Mouse (Mus musculus) adrenal gland, postnatal 4 days (tissue): ENCODE measurements around the gene Alx3. TPM values are rescaled to one million over a fixed set of nuclear protein-coding genes. Genes with fewer than 3 reads are reported as not detected.
A peak's percentile ranks its signal among the peaks of the same experiment; 100 is the strongest.
"Not testable (repeated sequence)": the region's sequence is repeated elsewhere in the genome, so short reads cannot be mapped to it uniquely, and the experiment has no call there.

Source experiments
- DNase-seq, 2 experiments: peaks; one replicate each; pipeline ENCODE4 v3.0.0; 2021 to 2022; ENCODE audit warnings: low spot score in 2 of 2, mixed read lengths in 2 of 2
- total RNA-seq, 2 experiments: library from RNA; stranded (reverse); gene quantifications; 2 replicates each; pipeline ENCODE4 v1.2.3; 2021

Gene Alx3
- total RNA-seq, 2 experiments from 2014 or later, result not detected

DNA sequence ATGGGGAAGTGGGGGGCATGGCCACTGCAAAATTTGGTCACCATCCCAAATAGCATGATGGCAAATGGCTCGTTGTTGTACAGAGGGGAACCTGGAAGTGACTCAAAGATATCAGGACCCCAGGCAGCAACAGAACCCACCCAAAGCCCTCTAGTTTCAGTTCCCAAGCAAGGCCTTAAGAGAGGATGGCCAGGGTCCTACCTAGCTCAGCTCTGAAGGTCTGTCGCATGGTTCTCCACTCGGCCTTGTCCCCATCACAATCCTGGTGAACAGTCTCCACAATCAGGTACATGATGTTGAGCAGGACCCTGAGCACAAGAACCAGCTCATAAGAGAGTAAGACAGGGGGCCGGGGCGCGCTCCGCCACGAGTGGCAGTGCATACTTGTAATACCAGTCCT lies 29.6 kb downstream of the Alx3 start:
- DNase-seq, result no peak

DNA sequence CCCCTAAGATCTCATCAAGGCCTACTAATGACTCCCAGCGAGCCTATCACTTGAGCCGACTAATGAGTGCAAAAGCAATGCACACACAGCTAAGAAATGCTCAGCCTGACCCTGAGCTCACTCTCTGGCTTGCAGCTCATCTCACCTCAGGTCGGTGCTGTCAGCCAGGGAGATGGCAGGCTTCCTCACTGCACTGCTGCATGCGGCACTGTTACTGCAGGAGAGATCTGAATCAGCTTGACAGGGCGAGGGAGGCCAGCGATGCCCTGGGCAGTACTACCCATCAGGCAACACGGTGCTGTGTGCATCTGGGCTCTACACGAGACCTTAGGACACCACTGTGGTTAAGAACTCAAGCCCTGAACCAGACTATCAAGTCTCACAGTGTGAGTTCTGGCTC lies 30.7 kb downstream of the Alx3 start:
- DNase-seq, result no peak

DNA sequence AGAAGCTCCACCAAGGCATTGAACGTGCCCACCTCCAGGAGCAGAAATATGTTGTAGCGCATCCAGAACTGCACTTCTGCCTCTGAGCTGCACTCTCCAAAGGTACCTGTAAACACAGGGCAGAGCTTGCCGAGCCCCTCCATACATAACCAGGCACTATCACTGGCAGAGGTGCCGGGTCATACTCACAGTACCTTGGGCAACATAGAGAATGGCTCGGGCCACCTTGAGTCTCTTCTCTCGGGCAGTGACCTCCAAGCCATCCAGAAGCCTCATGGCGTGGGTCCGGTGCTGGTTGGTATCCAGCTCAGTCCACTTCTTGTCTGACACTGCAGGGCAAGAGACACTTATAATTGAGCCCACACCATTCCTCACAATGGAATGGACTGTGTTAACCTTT lies 31.9 kb downstream of the Alx3 start:
- DNase-seq, result no peak

DNA sequence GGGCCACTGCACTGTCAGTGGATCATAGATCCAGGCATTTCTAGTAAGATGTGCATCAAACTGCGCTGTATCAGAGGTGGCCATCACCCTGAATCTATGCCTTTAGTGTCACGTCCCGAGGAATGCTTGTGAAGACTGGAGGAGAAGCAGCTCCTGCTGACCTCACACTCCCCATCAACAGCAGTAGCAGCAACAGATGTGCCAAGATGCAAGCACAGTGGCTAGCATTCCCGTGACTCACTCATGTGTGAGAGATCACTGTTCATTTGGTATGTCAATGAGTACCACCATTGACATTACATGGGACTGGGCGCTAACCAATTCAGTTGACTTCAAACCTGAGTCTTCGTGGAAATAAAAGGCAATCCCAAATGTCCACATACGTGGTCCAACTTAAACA lies 32.8 kb downstream of the Alx3 start:
- DNase-seq, result no peak

DNA sequence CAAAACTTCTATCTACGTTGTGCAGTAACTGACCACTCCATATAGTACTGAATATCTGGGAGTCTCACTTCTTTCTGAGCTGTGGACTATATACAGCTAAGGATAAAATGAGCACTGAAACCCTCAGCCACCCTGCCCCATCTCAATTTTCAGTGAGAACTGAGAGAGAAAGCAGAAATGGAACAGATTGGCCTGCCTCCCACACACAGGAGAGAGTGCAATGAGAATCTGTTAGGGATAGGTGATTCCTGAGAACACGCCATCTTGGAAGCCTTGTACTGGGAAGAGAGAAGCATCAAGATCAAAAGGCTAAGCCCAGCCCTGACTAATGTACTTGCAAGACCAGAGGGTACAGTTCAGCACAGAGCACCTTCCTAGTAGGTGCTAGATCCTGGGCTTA lies 33.7 kb downstream of the Alx3 start:
- DNase-seq, result no peak

DNA sequence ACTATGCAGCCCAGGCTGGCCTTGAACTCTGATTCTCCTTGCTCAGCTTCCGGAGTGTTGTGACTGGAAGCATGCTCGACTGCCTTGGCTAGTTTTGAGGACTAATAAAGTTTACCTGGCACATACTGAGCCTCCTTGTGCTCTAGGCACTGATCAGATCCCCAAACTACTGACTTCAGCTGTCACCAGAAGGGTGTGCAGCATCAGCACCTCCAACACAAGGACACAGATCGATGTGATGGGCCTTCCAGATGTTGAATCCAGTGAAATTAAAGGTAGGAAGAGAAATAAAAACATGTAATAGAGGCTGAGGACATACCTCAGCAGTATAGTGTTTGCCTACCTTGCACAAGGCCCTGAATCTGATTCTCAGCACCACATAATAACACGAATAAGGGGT lies 34.6 kb downstream of the Alx3 start:
- no peak for DNase-seq

DNA sequence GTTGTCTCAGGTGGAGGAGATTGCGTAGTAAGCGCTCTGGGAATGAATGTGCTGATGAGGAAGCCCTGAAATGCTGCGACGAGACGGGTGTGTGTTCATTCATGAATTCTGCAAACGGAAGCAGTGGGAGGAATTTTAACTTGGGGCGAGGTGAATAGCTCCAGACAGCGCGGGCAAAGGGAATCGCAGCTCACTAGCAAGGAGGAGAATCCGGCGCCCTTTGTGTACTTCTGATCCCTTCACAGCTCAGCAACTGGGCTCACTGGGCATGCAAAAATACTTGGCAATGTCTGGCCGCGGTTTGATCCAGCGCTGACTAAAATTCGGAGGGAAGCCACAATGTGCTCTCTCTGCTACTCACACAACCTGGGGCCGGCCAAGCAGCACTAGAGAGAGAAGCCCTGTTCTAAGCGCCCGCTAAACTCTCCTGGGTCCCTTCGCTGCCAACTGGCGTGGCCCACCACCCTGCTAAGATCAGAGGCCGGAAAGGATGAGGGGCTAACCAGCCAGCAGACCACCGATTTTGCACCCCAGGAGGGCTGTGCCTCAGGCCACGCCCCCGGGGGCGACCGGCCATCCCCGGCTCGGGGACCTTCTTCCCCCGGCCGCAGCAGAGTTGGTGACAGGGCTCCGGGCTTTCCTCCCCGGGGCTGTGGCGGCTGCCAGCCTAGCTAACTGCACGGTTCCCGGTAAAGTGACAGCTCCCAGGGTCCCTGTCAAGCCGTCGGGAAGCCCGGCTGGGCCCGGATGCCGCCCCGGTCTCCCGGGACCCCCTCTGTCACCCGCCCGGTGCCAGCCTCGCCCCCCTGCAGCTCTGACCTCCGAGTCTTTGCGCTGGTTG lies 36.1 kb downstream of the Alx3 start, which contains the start of gene Gm10961:
Gene Gm10961 (plus strand): TSS at position 641 of the 841 bp plus-strand sequence.
- DNase-seq, result peak in 1 of 2 experiments; percentile 27

DNA sequence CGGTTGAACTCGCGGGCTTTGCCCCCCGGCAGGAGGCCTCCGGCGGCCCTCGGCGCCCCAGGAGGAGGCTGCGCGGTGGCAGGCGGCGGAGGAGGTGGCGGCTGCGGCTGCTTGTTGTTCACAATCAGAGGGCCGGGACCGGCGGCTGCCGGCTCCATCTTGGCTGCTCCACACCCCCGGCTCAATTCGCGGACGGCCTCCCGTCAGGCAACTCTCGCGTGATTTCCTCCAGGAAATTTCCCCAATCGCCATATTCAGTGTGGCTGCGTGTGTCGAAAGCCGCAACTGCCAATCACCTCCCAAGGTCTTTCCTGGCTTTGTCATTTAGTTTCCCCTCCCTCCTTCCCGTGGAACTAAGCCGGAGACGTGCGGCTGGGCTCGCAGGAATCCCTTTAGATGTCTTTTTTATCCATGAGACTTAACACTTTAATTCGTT lies 36.7 kb downstream of the Alx3 start, which contains the start of gene Strip1:
Gene Strip1 (minus strand): TSS at position 172 of the 436 bp plus-strand sequence.
- peak; percentile 80 to 85 for DNase-seq

DNA sequence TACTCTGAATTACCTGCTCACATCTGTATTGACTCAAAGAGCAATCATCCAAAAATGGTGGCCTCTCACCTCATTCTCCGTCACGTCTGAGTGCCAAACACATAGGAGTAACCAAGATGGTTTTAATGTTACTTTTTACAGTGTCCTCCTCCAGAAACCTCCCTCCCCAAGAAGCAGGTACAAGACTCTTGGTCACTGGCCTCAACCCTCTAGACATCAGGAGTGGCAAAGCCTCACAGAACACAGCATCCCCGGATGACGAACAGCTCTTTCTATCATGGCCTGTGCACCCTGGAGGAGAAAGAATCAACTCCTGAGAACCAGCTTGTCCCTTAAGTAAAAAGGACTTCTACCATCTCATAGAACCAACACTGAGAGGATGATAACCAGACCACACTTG lies 38.0 kb downstream of the Alx3 start:
- no peak for DNase-seq

DNA sequence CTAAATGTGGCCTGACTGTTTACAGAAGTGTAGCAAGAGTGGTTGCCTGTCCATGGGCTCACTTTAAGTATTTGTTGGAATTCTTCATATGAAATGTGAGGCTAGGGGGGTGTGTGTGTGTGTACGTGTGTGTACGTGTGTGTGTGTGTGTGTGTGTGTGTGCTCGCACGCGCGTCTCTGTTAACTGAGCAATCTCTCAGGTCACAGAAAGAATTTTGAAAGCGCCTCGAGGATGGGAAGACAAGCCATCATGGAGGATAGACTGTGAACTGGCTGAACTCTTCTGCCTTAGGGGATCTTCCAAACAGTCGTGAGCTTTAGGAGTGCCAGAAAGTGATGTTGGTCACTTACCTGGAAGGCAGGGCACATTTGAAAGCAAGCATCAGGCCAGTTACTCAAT lies 39.1 kb downstream of the Alx3 start:
- no peak for DNase-seq

DNA sequence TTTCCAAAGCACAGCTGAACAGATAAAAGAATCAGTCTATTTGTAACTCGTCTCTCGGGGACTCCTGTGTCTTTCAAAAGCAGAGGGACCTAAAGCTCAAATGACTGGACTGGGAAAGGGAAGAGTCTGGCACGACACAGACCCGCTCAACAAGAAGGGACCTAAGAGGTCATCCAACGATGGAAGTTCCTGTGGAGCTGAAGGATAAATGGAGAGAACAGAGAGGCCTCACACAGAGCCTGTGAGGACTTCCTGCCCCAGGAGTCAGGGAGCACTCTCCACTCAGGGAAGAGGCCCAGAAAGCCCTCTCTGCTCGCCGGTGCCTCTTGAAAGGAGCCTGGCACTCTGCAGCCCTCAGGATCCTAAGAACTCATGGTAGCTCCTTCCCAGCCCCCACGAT lies 41.0 kb downstream of the Alx3 start:
- no peak for DNase-seq

DNA sequence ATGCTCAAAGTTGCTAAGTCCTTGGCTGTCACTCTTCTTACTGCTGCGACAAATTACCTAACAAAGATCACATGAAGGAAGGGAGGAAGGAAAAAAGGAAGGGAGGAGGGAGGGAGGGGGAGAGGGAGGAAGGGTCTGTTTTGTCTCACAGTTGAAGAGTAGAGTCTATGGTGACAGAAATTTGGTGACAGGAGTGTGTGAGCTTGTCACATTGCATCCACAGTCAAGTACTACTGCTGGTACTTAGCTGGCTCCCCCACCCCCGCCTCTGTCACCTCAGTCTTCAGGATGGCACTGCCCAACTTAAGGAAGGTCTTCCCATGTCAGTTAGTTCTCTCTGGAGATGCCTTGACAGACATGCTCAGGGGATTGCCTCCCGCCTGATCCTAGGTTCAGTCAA lies 41.4 kb downstream of the Alx3 start:
- DNase-seq, result no peak

DNA sequence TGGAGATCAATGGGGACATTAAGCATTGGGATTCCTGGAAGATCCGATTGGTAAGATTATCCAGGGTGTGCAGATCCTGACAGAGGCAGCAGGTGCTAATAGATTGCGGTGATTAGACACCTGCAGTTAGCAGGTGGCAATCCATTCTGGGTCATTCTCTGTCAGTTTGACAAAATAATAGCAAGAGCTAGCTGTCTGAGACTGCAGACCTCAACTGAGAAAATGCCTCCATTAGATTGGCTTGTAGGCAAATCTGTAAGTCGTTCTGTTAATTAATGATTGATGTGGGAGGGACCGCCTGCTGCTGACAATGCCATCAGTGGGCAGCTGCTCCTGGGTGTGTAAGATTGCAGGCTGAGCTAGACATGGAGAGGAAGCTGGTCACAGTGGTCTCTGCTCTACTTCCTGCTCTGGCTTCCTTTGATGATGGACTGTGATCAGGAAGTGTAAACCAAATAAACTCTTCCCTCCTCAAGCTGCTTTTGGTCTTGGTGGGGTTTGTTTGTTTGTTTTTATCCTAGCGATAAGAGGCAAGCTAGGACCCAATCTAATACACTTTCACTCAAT lies 42.9 kb downstream of the Alx3 start:
- DNase-seq, result no peak

DNA sequence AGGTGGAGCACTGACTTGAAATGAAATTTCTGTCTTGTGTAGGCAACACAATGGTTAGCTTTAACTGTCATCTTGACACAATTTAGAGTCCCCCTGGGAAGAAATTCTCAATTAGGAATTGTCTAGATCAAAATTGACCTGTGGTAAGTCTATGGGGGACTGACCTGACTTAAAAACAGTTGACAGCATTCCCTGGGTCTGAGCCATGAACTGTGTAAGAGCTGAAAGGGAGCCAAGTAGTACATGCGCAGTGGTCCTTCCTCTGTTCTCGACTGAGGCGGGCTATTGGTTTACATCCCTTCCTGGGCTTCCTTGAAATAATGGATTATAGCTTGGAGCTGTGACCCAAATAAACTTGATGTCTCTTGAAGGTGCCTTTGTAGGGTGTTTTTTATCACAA lies 52.1 kb downstream of the Alx3 start:
- DNase-seq, result no peak

DNA sequence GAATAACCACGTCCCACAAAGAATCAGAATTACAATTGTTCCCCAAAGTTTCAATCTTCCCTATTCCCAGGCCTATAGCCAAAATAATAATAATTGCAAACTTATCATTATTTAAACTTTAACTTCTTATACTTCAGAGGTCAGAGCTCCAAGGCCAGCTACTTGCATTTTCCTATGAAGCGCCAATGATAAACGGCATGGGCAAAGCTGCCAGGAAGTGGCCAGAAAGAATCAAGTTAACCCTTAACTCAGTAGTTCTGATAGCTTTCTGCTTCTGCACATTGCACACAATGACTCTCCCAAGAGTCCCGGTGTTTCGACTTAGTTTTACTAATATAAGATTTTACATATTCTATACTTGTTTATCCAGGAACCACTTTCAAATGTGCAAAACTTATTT lies 55.4 kb downstream of the Alx3 start:
- not testable (repeated sequence) for DNase-seq

DNA sequence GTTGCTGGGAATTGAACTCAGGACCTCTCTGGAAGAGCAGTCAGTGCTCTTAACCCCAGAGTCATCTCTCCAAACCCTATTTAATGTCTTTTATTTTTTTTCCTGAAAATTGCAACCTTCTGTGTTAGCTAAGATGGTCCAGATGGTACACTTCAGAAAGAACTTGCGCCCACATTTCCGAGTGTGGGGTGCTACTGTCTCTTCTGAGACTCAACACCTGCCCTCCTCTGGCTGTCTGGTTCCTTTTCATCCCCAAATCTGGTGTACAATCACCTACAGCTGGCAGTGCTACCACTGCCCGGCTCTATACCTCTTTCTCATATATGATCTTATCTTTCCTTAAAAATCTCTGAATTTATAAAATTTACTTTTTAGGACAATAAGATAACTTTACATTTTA lies 58.1 kb downstream of the Alx3 start:
- no peak for DNase-seq

DNA sequence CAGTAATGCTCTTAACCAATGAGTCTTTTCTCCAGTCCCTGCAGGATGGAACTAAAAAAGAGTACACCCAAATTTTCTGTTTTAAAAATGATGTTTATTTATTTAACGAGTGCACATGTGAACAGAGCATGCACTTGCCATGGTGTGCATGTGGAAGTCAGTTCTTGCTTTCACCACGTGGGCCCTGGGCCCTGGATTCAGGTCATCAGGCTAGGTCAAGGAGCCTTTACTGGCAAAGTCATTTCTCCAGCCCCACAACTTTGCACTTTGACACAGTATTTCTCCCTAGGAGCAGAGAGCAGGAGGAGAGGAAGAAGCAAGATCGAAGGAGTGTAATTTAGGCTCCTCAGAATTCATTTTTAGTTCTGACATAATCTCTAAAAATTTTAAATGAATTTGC lies 60.0 kb downstream of the Alx3 start:
- no peak for DNase-seq

Other genes starting within 250 kb of the Alx3 start
- 10 to 100 TPM; 14.4 to 14.8 TPM for gene Kcnc4, start 135.5 kb upstream of the Alx3 start, total RNA-seq
- gene Slc6a17, start 77.0 kb upstream of the Alx3 start, total RNA-seq, result 1 to 10 TPM; 3.7 to 3.8 TPM
- under 1 TPM in 1 of 2 experiments, not detected in 1; 0.22 TPM for gene Ubl4b, start 40.0 kb upstream of the Alx3 start, total RNA-seq
- not detected for gene Gm10961, start 36.3 kb downstream of the Alx3 start, total RNA-seq
- 10 to 100 TPM; 35.8 to 40.4 TPM for gene Strip1, start 36.7 kb downstream of the Alx3 start, total RNA-seq
- gene Ahcyl1, start 101.5 kb downstream of the Alx3 start, total RNA-seq, result 100 to 1,000 TPM; 171 to 173 TPM
- gene Csf1, start 165.4 kb downstream of the Alx3 start, total RNA-seq, result 10 to 100 TPM; 18.0 to 19.8 TPM